Mouse (Mus musculus) cerebellum, postnatal 4 days (tissue): Measurements from ENCODE around the gene Lrwd1.

Experiments
- DNase-seq, 2 experiments: peaks; one replicate each; pipeline ENCODE4 v3.0.0; 2022; ENCODE audit warnings: low spot score in 2 of 2, mixed read lengths in 1 of 2

Gene Lrwd1

DNA sequence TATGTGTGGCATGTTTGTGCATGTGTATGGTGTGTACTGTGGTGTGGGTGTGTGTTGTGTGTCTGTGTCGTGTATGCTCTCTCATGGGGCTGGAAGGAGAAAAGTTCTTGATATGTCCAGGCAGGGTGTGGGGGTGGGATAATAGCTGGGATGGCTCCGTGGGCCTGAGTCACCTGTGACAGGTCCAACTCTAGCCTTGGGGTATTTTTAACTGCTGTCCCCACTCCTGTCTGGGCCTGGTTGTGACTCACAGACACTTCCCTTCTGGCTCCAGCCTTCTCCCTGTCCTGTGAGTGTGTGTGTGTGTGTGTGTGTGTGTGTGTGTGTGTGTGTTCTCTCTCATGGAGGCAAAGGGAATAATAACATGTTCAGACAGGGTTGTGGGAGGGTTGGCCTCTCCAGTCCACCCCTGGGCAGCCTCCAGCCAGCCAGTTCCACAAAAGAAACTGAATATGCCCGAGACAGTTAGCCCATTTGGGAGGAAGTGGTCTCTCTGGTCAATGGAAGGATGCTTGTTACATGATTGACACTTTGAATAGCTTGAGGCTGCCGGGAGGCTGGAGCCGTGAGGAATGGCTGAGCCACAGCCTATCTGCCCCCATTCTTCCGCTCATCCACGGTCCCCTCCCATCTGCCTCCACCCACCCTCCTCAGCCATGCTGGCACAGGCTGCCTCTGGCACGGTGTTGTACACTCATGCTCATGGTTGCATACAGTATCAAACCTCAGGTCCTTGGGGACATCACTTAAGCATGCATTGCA, 41.4 kb downstream of the Lrwd1 start:
- no peak for DNase-seq

GRCm38 (mm10) chr5:136091927-136092326, 43.9 kb downstream of the Lrwd1 start:
- DNase-seq = no peak

- DNase-seq = no peak
These were observed 46.9 kb downstream of the Lrwd1 start for GRCm38 (mm10) chr5:136088821-136089575.

GRCm38 (mm10) chr5:136086290-136086689, 49.6 kb downstream of the Lrwd1 start:
- no peak for DNase-seq

DNA sequence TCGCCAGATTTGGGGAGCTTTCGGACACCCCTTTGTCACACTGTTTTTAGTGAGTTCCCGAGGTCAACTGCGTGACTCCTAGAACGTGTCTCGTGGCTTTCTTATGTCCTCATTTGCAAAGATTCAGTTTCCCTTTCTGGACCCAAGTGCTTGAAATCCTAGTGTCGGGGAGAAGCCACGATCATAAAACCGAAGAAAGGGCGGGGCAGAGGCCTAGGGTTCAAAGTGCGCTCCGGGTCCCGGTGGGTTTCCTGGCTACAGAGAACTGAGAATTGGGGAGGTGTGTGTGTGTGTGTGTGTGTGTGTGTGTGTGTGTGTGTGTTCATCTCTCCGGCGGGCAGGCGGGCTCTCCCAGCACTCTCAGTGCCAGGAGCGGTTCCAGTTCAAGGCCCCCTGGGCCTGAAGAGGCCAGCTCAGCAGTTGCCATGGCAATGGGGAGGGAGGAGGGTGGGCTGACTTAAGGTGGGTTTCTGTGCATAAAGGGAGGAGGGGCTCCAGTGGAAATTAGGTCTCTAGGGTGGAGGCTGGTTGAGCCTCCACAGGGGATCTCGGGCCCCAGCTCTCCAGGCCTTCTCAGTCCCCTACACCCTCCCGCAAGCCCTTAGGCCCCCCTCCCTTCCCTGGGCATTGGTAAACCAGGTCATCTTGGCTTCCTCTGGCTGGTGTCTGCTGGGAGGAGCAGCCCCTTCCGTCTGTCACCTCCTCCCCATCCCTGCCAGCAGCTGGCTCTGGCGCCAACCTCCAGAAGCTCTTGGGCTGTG, 50.8 kb downstream of the Lrwd1 start:
- peak in 1 of 2 experiments; percentile 38 for DNase-seq

GRCm38 (mm10) chr5:136084144-136084881, 51.6 kb downstream of the Lrwd1 start:
- no peak for DNase-seq

DNA sequence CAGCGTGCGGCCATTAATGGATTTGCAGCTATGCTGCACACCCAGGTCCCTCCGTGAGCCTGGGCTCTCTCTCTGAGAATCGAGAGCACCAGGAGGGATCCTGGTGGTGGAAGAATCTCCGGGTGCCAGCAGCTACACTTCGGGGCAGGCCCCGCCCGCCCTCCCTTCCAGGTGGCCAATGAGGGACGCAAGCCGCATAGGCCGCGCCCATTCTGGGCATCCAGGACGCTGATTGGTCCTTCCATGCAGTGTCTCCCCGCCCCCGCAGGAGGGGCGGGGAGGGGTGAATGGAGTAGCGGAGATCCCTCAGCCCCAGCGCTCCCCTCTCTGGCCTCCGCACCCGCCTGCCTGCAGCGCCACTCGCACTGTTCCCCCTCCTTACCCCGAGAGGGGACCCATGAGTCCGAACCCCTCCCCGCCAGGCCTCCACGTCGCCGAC, 52.2 kb downstream of the Lrwd1 start, which contains the start of gene Rasa4:
Gene Rasa4, plus strand, starts transcription at position 248 of the 439 bp plus-strand sequence.
- DNase-seq = peak; percentile 77 to 90

GRCm38 (mm10) chr5:136082345-136082744, 53.5 kb downstream of the Lrwd1 start:
- no peak for DNase-seq

GRCm38 (mm10) chr5:136078136-136078535, 57.7 kb downstream of the Lrwd1 start:
- DNase-seq = no peak

DNA sequence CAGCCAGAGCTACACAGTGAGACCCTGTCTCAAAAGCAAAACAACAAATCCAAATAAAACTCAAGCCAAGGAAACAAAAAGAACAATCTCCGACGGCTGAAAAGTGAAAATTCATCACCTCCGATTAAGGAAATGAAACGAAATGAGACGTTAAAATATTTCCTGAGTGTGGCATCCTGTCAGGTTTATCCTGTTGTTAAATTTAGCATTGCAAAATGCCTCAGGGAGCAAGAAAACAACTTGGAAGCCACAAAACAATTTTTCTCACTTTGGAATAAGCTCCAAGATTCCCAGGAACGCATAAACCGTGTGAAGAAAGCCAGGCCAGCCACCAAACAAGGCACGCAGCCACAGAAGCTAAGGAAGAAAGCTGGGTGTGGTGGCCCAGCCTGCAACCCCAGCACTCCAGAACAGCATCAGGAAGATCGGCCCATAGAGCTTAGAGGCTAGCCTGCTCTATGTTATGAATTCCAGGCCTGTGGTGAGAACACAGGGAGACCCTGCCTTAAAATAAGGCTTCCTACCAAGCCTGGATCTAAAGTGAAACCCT, 58.8 kb downstream of the Lrwd1 start:
- no peak for DNase-seq

DNA sequence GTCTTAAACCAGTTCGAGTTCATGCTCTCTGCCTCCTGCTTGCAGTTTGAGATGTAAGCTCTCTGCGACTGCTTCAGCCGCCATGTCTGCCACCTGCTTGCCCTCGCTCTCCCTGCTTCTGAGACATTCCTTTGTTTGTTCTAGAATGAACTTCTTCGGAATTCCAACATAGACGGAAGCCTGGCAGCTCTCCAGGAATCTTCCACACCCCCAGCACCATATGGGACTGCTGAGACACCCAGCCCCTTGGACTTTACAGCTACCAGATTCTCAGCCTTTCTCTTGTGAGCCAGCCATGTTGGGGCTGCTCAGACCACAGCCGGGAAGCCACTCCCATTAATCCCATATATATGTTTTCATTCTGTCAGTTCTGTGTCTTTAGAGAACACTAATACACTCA, 59.6 kb downstream of the Lrwd1 start:
- DNase-seq = no peak

DNA sequence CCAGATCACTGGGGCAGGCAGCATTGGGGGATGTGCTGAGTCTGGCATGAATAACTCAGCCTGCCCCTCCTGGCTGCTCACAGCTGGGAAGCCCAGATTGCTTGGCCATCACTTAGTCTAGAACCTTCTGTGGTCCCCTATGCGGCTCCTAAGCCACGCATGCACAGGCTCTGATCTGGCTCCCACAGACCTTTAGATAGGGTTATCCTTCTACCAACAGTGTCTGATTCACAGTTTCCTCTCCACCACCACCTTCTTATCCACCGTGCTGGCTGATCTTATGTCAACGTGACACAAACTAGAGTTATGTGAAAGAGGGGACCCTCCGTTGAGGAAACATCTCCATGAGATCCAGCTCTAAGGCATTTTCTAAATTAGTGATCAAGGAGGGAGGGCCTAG, 60.8 kb downstream of the Lrwd1 start:
- DNase-seq = no peak

- no peak for DNase-seq
These were observed 62.3 kb downstream of the Lrwd1 start for GRCm38 (mm10) chr5:136073526-136073925.

DNA sequence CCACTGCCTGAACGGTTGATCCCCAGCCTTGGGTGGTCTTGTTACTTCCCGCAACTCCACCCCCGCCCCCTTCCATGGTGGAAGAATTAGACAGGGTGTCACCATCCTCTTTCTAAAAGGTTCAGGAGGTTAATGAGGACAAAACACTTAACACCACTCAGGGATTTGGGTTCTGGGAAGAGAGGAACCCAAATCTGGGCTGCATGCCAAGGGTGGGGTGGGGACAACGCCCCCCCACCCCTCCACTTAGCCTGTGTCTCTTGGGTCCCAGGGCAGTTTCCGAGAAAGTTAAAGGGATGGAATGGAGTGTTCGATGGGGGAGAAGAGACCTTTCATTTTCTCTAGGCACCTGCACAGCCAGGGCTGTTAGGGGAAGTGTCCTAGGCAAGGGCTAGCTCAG, 62.8 kb downstream of the Lrwd1 start:
- no peak for DNase-seq
